Mouse (Mus musculus) heart, postnatal 0 days (tissue): ENCODE results near the gene Pdxdc1.

ENCODE experiments used
- CTCF ChIP-seq: IDR thresholded peaks from 2 replicates; pipeline ENCODE4 v1.5.1; 2016; ENCODE audit warnings: antibody characterized with exemption, control low read depth, low read depth
- EP300 ChIP-seq: IDR thresholded peaks from 2 replicates; pipeline ENCODE4 v1.6.1; 2016; ENCODE audit warnings: antibody characterized with exemption, low read depth

- TF ChIP-seq CTCF: no peak
- TF ChIP-seq EP300: no peak
Measured at GRCm38 (mm10) chr16:13907297-13907696, 4.4 kb upstream of the Pdxdc1 start.
